Mouse (Mus musculus) forebrain, postnatal 0 days (tissue): ENCODE results near the gene Elf2. TPM values are rescaled to one million over a fixed set of nuclear protein-coding genes. Genes with fewer than 3 reads are reported as not detected.

ENCODE experiments used
- ATAC-seq: fragments of 200-750 bp; cut with Nextera tagmentation; 2 replicates; pipeline ENCODE4 v1.8.0; 2017; ENCODE audit warnings: mild to moderate bottlenecking, moderate library complexity
- DNase-seq: peaks from one replicate; pipeline ENCODE4 v3.0.0-alpha.2; 2015
- H3K27ac ChIP-seq: fragments of 300-500 bp; sonication (generic); 2 replicates; pipeline ENCODE4 v1.5.1; 2014; ENCODE audit warnings: low read depth, mild to moderate bottlenecking, antibody characterized with exemption, low read length, moderate library complexity, mixed read lengths
- H3K27me3 ChIP-seq: fragments of 300-500 bp; sonication (generic); 2 replicates; pipeline ENCODE4 v1.6.1; 2014; ENCODE audit warnings: mild to moderate bottlenecking, low read length, mixed read lengths; ENCODE audit not compliant: insufficient read depth
- H3K36me3 ChIP-seq: fragments of 300-500 bp; sonication (generic); 2 replicates; pipeline ENCODE4 v1.6.1; 2014; ENCODE audit warnings: mild to moderate bottlenecking, moderate library complexity; ENCODE audit not compliant: insufficient read depth
- H3K4me1 ChIP-seq: fragments of 300-500 bp; sonication (generic); 2 replicates; pipeline ENCODE4 v1.6.1; 2014; ENCODE audit warnings: antibody characterized with exemption; ENCODE audit not compliant: insufficient read depth
- H3K4me2 ChIP-seq: fragments of 300-500 bp; sonication (generic); 2 replicates; pipeline ENCODE4 v1.6.1; 2014; ENCODE audit warnings: low read depth, mild to moderate bottlenecking, moderate library complexity
- H3K4me3 ChIP-seq: fragments of 300-500 bp; sonication (generic); 2 replicates; pipeline ENCODE4 v1.5.1; 2014; ENCODE audit warnings: low read depth, low read length, mixed read lengths
- H3K9ac ChIP-seq: fragments of 300-500 bp; sonication (generic); 2 replicates; pipeline ENCODE4 v1.6.1; 2014; ENCODE audit warnings: mild to moderate bottlenecking
- H3K9me3 ChIP-seq: fragments of 300-500 bp; sonication (generic); 2 replicates; pipeline ENCODE4 v1.6.1; 2016; ENCODE audit warnings: low read length
- CTCF ChIP-seq: sonication (generic); IDR thresholded peaks from 2 replicates; pipeline ENCODE4 v1.5.1; 2016; ENCODE audit warnings: antibody characterized with exemption, control low read depth, low read depth
- WGBS: fragments of 180-500 bp; shearing (Covaris S2); extraction: QIAGEN DNeasy Blood & Tissue Kit; methylation state at CpG from one replicate; pipeline ENCODE4 v1.1.7; 2014; 5-methylcytosine and 5-hydroxymethylcytosine counted together
- polyA plus RNA-seq: library from polyadenylated mRNA; unstranded; fragments of >200 nt; fragmentation: Nextera tagmentation; extraction: Ambion mirVana; gene quantifications from 2 replicates; pipeline ENCODE4 v1.2.1, GENCODE M21; 2015
- total RNA-seq: library from RNA; depleted of rRNA; stranded (reverse); fragments of >200 nt; gene quantifications from 2 replicates; pipeline ENCODE4 v1.2.3, GENCODE M21; 2014

The Elf2 gene
- total and polyA plus RNA-seq, 2 experiments from 2014 or later, result 26.4 to 83.9 TPM

- no peak for TF ChIP-seq CTCF
- Histone ChIP-seq H3K36me3 (peaks cover 51% of the 10 kb centered on the region), H3K4me1 (no peaks in the 10 kb centered on the region), H3K9me3 (no peaks in the 10 kb centered on the region), H3K4me3 (no peak overlapping the region), H3K27me3 (no peaks in the 10 kb centered on the region), H3K4me2 (no peak overlapping the region), H3K27ac (no peak overlapping the region), H3K9ac (no peak overlapping the region)
- no peak for DNase-seq
- 73% methylated on average over 5 of the region's 5 CpGs for WGBS
- no peak for ATAC-seq
Observed at GRCm38 (mm10) chr3:51251057-51251456, 89.4 kb downstream of the Elf2 start.

- Histone ChIP-seq H3K9ac (no peak overlapping the region), H3K4me2 (no peak overlapping the region), H3K36me3 (peaks cover 46% of the 10 kb centered on the region), H3K9me3 (no peaks in the 10 kb centered on the region), H3K27ac (no peak overlapping the region), H3K4me3 (no peak overlapping the region), H3K4me1 (no peaks in the 10 kb centered on the region), H3K27me3 (no peaks in the 10 kb centered on the region)
- TF ChIP-seq CTCF, result no peak
- DNase-seq (no peak), ATAC-seq (no peak)
- WGBS, result 98% methylated on average over 13 of the region's 13 CpGs
Observed at GRCm38 (mm10) chr3:51249866-51250265, 90.6 kb downstream of the Elf2 start.

- WGBS, result 89% methylated on average over 11 of the region's 11 CpGs
- no peaks in the 10 kb centered on the region for H3K4me1 ChIP-seq
- DNase-seq (no peak), ATAC-seq (no peak)
- TF ChIP-seq CTCF, result no peak
- no peak overlapping the region for H3K4me2 ChIP-seq
- no peak overlapping the region for H3K9ac ChIP-seq
- H3K9me3 ChIP-seq, result no peaks in the 10 kb centered on the region
- no peak overlapping the region for H3K27ac ChIP-seq
- H3K27me3 ChIP-seq, result no peaks in the 10 kb centered on the region
- peaks cover 42% of the 10 kb centered on the region for H3K36me3 ChIP-seq
- H3K4me3 ChIP-seq, result no peak overlapping the region
Observed at GRCm38 (mm10) chr3:51249460-51249859, 91.0 kb downstream of the Elf2 start.

- no peak overlapping the region for H3K27ac ChIP-seq
- no peaks in the 10 kb centered on the region for H3K9me3 ChIP-seq
- H3K4me1 ChIP-seq, result no peaks in the 10 kb centered on the region
- 94% methylated on average over 6 of the region's 6 CpGs for WGBS
- peaks cover 35% of the 10 kb centered on the region for H3K36me3 ChIP-seq
- ATAC-seq (no peak), DNase-seq (no peak)
- no peak overlapping the region for H3K4me2 ChIP-seq
- H3K4me3 ChIP-seq, result no peak overlapping the region
- H3K9ac ChIP-seq, result no peak overlapping the region
- no peaks in the 10 kb centered on the region for H3K27me3 ChIP-seq
- no peak for TF ChIP-seq CTCF
Observed at GRCm38 (mm10) chr3:51248600-51248999, 91.9 kb downstream of the Elf2 start.

- no peaks in the 10 kb centered on the region for H3K9me3 ChIP-seq
- ATAC-seq, result no peak
- 92% methylated on average over 16 of the region's 16 CpGs for WGBS
Observed at GRCm38 (mm10) chr3:51247704-51248103, 92.8 kb downstream of the Elf2 start.

GRCm38 (mm10) chr3:51239541-51239940 is 100.9 kb downstream of the Elf2 start:
- TF ChIP-seq CTCF, result no peak
- Histone ChIP-seq H3K9ac (no peak overlapping the region), H3K27ac (no peak overlapping the region), H3K36me3 (no peaks in the 10 kb centered on the region), H3K4me1 (no peaks in the 10 kb centered on the region), H3K4me2 (no peak overlapping the region), H3K9me3 (no peaks in the 10 kb centered on the region), H3K4me3 (no peak overlapping the region), H3K27me3 (no peaks in the 10 kb centered on the region)
- ATAC-seq (no peak), DNase-seq (no peak)
- WGBS, result 99% methylated on average over 3 of the region's 3 CpGs

More at GRCm38 (mm10) chr3:51247704-51248103, 92.8 kb downstream of the Elf2 start:
- peaks cover 28% of the 10 kb centered on the region for H3K36me3 ChIP-seq
- H3K4me1 ChIP-seq, result no peaks in the 10 kb centered on the region
- no peak for DNase-seq
- no peak overlapping the region for H3K9ac ChIP-seq
- H3K4me2 ChIP-seq, result no peak overlapping the region
- H3K27ac ChIP-seq, result no peak overlapping the region
- no peak for TF ChIP-seq CTCF
- no peak overlapping the region for H3K4me3 ChIP-seq
- H3K27me3 ChIP-seq, result no peaks in the 10 kb centered on the region

- no peak overlapping the region for H3K9ac ChIP-seq
- H3K4me2 ChIP-seq, result no peak overlapping the region
- no peaks in the 10 kb centered on the region for H3K4me1 ChIP-seq
- ATAC-seq (no peak), DNase-seq (no peak)
- no peaks in the 10 kb centered on the region for H3K36me3 ChIP-seq
- no peaks in the 10 kb centered on the region for H3K27me3 ChIP-seq
- WGBS, result 87% methylated on average over 7 of the region's 7 CpGs
- no peak overlapping the region for H3K4me3 ChIP-seq
- TF ChIP-seq CTCF, result no peak
- no peaks in the 10 kb centered on the region for H3K9me3 ChIP-seq
- no peak overlapping the region for H3K27ac ChIP-seq
Observed at GRCm38 (mm10) chr3:51238515-51238914, 101.9 kb downstream of the Elf2 start.

- Histone ChIP-seq H3K4me2 (no peak overlapping the region), H3K4me1 (no peaks in the 10 kb centered on the region), H3K9me3 (no peaks in the 10 kb centered on the region), H3K9ac (no peak overlapping the region), H3K27me3 (no peaks in the 10 kb centered on the region), H3K4me3 (no peak overlapping the region), H3K27ac (no peak overlapping the region), H3K36me3 (no peaks in the 10 kb centered on the region)
- TF ChIP-seq CTCF, result no peak
- peak; percentile 59; the same call in 1 of the 2 replicates for ATAC-seq
- DNase-seq, result no peak
- 71% methylated on average over 5 of the region's 5 CpGs for WGBS
Observed at GRCm38 (mm10) chr3:51234752-51235055, 105.8 kb downstream of the Elf2 start.
